Comparison of ENCODE assay signal across 9 mouse cellular contexts in the genomic region with DNA sequence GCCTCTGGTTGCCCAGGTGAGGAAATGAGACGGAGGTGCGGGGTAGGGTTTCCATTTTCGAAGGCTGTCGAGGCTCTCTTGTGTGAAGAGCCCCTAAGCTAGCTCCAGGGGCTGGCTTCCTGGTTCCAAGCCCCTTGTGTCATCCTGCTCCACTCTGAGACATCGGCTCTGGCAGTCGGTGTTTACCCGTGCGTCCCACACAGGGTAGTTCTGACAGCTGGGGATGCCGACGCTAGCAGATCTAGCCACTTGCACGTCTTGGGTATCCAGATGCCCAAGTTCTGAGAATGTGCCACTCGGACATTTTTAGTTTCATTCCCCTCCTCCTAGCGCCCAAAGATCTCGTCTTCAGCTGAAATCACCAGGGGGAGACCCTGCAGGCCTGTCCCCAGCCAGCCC. TPM values are rescaled to one million over a fixed set of nuclear protein-coding genes. Genes with fewer than 3 reads are reported as not detected.
A peak's percentile ranks its signal among the peaks of the same experiment; 100 is the strongest.
DNase-seq lines count a peak whose midpoint lies in the region; ATAC-seq lines count a peak whose summit lies in the region.
"Had no signal": no experiment of that assay in that cellular context is flagged by ENCODE, and none has a peak within 500 bp of the region (broad histone marks: within the 10 kb centered on the region; RNA-seq: fewer than 3 reads in every experiment).

No protein-coding gene starts in this region.

- H3K4me3 ChIP-seq in megakaryocyte, embryonic 14.5 days (replicated peaks) = peak overlapping the region; percentile 91
- H3K4me3 ChIP-seq in forebrain, embryonic 15.5 days = peak overlapping the region; percentile 88
- H3K4me3 ChIP-seq in liver, embryonic 12.5 days = peak overlapping the region; percentile 66; the same call in 1 of the 2 replicates
- 0 out of 2 replicates have a peak overlapping the region, but pooled peaks have one; percentile 55 for H3K4me3 ChIP-seq in stomach, embryonic 14.5 days (ENCODE audit: low read depth, low read length)

- H3K27me3 ChIP-seq in megakaryocyte, embryonic 14.5 days (replicated peaks) = peaks cover 57% of the 10 kb centered on the region
- peaks cover 30% of the 10 kb centered on the region for H3K27me3 ChIP-seq in forebrain, embryonic 15.5 days
- H3K27me3 ChIP-seq in liver, embryonic 12.5 days (replicated peaks) = peaks cover 82% of the 10 kb centered on the region
- H3K27me3 ChIP-seq in stomach, embryonic 14.5 days (ENCODE audit: control insufficient read depth, insufficient read depth, low read length) = peaks cover 27% of the 10 kb centered on the region

- peak overlapping the region; percentile 98 for H3K9ac ChIP-seq in forebrain, embryonic 15.5 days (replicated peaks)
- no peak overlapping the region for H3K9ac ChIP-seq in liver, embryonic 12.5 days
- no peak overlapping the region for H3K9ac ChIP-seq in stomach, embryonic 14.5 days (replicated peaks; ENCODE audit: low read depth, low read length)

- 25% methylated on average over 14 of the region's 14 CpGs for WGBS in forebrain, embryonic 15.5 days
- WGBS in liver, embryonic 12.5 days (ENCODE audit: insufficient replicate concordance) = 31% methylated on average over 14 of the region's 14 CpGs
- WGBS in stomach, embryonic 14.5 days = 42% methylated on average over 14 of the region's 14 CpGs

- H3K27ac ChIP-seq in forebrain, embryonic 15.5 days (replicated peaks) = peak overlapping the region; percentile 93
- no peak overlapping the region for H3K27ac ChIP-seq in liver, embryonic 12.5 days
- no peak overlapping the region for H3K27ac ChIP-seq in stomach, embryonic 14.5 days (ENCODE audit: low read length)

- peaks cover 31% of the 10 kb centered on the region for H3K4me1 ChIP-seq in megakaryocyte, embryonic 14.5 days
- peaks cover 36% of the 10 kb centered on the region for H3K4me1 ChIP-seq in forebrain, embryonic 15.5 days
- H3K4me1 ChIP-seq in liver, embryonic 12.5 days = peaks cover 36% of the 10 kb centered on the region
- peaks cover 7% of the 10 kb centered on the region; the same call in 1 of the 2 replicates for H3K4me1 ChIP-seq in stomach, embryonic 14.5 days (ENCODE audit: control insufficient read depth, insufficient read depth, low read length)

- no peak for DNase-seq in spleen, postnatal 14 days (ENCODE audit: low spot score in 2 of 2)
- no peak for DNase-seq in lung, postnatal 4 days

- peak overlapping the region; percentile 76 for H3K4me2 ChIP-seq in forebrain, embryonic 15.5 days (replicated peaks)
- H3K4me2 ChIP-seq in liver, embryonic 12.5 days = peak overlapping the region; percentile 100
- H3K4me2 ChIP-seq in stomach, embryonic 14.5 days (replicated peaks; ENCODE audit: low read depth, low read length) = peak overlapping the region; percentile 100

- no peaks in the 10 kb centered on the region for H3K9me3 ChIP-seq in megakaryocyte, embryonic 14.5 days
- H3K9me3 ChIP-seq in forebrain, embryonic 15.5 days = no peaks in the 10 kb centered on the region
- no peaks in the 10 kb centered on the region for H3K9me3 ChIP-seq in liver, embryonic 12.5 days (replicated peaks)
- H3K9me3 ChIP-seq in stomach, embryonic 14.5 days (ENCODE audit: control insufficient read depth, low read depth, low read length) = no peaks in the 10 kb centered on the region

- ATAC-seq in megakaryocyte, adult 5-6 weeks (ENCODE audit: poor library complexity, severe bottlenecking) = no peak
- peak; percentile 26 for ATAC-seq in forebrain, embryonic 15.5 days (replicated peaks)
- no peak for ATAC-seq in liver, embryonic 12.5 days
- no peak for ATAC-seq in stomach, embryonic 14.5 days (ENCODE audit: insufficient number of reproducible peaks, insufficient read depth, low FRiP score, low read depth)
- no peak for ATAC-seq in megakaryocyte progenitor cell, adult 5-6 weeks (replicated peaks; ENCODE audit: poor library complexity)

- H3K36me3 ChIP-seq in megakaryocyte, embryonic 14.5 days (replicated peaks; ENCODE audit: low read length) = no peaks in the 10 kb centered on the region
- H3K36me3 ChIP-seq in forebrain, embryonic 15.5 days = peaks cover 20% of the 10 kb centered on the region
- H3K36me3 ChIP-seq in liver, embryonic 12.5 days = no peaks in the 10 kb centered on the region
- no peaks in the 10 kb centered on the region for H3K36me3 ChIP-seq in stomach, embryonic 14.5 days (ENCODE audit: control insufficient read depth, insufficient read depth, low read length)

RNA-seq across cellular contexts. Expression of a gene that starts 1.0 kb away (rescaled TPM):
- 6.1 and 8.4 TPM in 2 replicates for polyA plus RNA-seq in megakaryocyte, embryonic 14.5 days (2012; ENCODE audit: insufficient read depth, low replicate concordance)
- 0.48 TPM in 1 of 2 replicates, not detected in the other for total RNA-seq in megakaryocyte, adult 5-6 weeks (2015)
- total RNA-seq in megakaryocyte, adult 5-6 weeks (2017) = not detected in 2 replicates
- polyA plus RNA-seq in forebrain, embryonic 15.5 days (2015; fragmentation: Nextera tagmentation; extraction: Ambion mirVana) = 123 and 127 TPM in 2 replicates
- 5.1 and 5.6 TPM in 2 replicates for polyA plus RNA-seq in liver, embryonic 12.5 days (2016; fragmentation: Nextera tagmentation; extraction: Ambion mirVana)
- 11.7 and 13.9 TPM in 2 replicates for polyA plus RNA-seq in stomach, embryonic 14.5 days (2014; fragmentation: Nextera tagmentation; extraction: Ambion mirVana)
- total RNA-seq in megakaryocyte progenitor cell, adult 5-6 weeks (2015) = not detected in 2 replicates
- total RNA-seq in megakaryocyte progenitor cell, adult 5-6 weeks (2017) = not detected in 2 replicates

RNA-seq across cellular contexts. Expression of a gene that starts 3.5 kb away (rescaled TPM):
- not detected in 2 replicates for polyA plus RNA-seq in megakaryocyte, embryonic 14.5 days (2012; ENCODE audit: insufficient read depth, low replicate concordance)
- total RNA-seq in megakaryocyte, adult 5-6 weeks (2015) = not detected in 2 replicates
- not detected in 2 replicates for total RNA-seq in megakaryocyte, adult 5-6 weeks (2017)
- polyA plus RNA-seq in forebrain, embryonic 15.5 days (2015; fragmentation: Nextera tagmentation; extraction: Ambion mirVana) = 0.19 and 0.31 TPM in 2 replicates
- not detected in 2 replicates for polyA plus RNA-seq in liver, embryonic 12.5 days (2016; fragmentation: Nextera tagmentation; extraction: Ambion mirVana)
- polyA plus RNA-seq in stomach, embryonic 14.5 days (2014; fragmentation: Nextera tagmentation; extraction: Ambion mirVana) = 0.15 TPM in 1 of 2 replicates, not detected in the other
- 0.20 TPM in 1 of 2 replicates, not detected in the other for total RNA-seq in megakaryocyte progenitor cell, adult 5-6 weeks (2015)
- total RNA-seq in megakaryocyte progenitor cell, adult 5-6 weeks (2017) = not detected in 2 replicates
- total RNA-seq: heart, postnatal 36 days had no signal

RNA-seq across cellular contexts. Expression of a gene that starts 11.8 kb away (rescaled TPM):
- 828 and 2,423 TPM in 2 replicates for polyA plus RNA-seq in megakaryocyte, embryonic 14.5 days (2012; ENCODE audit: insufficient read depth, low replicate concordance)
- total RNA-seq in megakaryocyte, adult 5-6 weeks (2015) = 122 and 129 TPM in 2 replicates
- 180 and 227 TPM in 2 replicates for total RNA-seq in megakaryocyte, adult 5-6 weeks (2017)
- polyA plus RNA-seq in forebrain, embryonic 15.5 days (2015; fragmentation: Nextera tagmentation; extraction: Ambion mirVana) = 37.6 and 39.5 TPM in 2 replicates
- 61.1 and 61.5 TPM in 2 replicates for polyA plus RNA-seq in liver, embryonic 12.5 days (2016; fragmentation: Nextera tagmentation; extraction: Ambion mirVana)
- polyA plus RNA-seq in stomach, embryonic 14.5 days (2014; fragmentation: Nextera tagmentation; extraction: Ambion mirVana) = 48.1 and 64.9 TPM in 2 replicates
- 46.7 and 49.6 TPM in 2 replicates for total RNA-seq in megakaryocyte progenitor cell, adult 5-6 weeks (2015)
- 71.0 and 73.0 TPM in 2 replicates for total RNA-seq in megakaryocyte progenitor cell, adult 5-6 weeks (2017)

RNA-seq across cellular contexts. Expression of a gene that starts 26.4 kb away (rescaled TPM):
- polyA plus RNA-seq in megakaryocyte, embryonic 14.5 days (2012; ENCODE audit: insufficient read depth, low replicate concordance) = 12.9 and 33.1 TPM in 2 replicates
- 24.0 and 25.4 TPM in 2 replicates for total RNA-seq in megakaryocyte, adult 5-6 weeks (2015)
- total RNA-seq in megakaryocyte, adult 5-6 weeks (2017) = 26.9 and 30.4 TPM in 2 replicates
- polyA plus RNA-seq in forebrain, embryonic 15.5 days (2015; fragmentation: Nextera tagmentation; extraction: Ambion mirVana) = 0.11 TPM in 2 replicates
- 0.04 and 0.05 TPM in 2 replicates for polyA plus RNA-seq in liver, embryonic 12.5 days (2016; fragmentation: Nextera tagmentation; extraction: Ambion mirVana)
- 0.07 TPM in 1 of 2 replicates, not detected in the other for polyA plus RNA-seq in stomach, embryonic 14.5 days (2014; fragmentation: Nextera tagmentation; extraction: Ambion mirVana)
- 18.2 and 28.4 TPM in 2 replicates for total RNA-seq in megakaryocyte progenitor cell, adult 5-6 weeks (2015)
- total RNA-seq in megakaryocyte progenitor cell, adult 5-6 weeks (2017) = 12.7 and 13.2 TPM in 2 replicates

RNA-seq across cellular contexts. Expression of a gene that starts 55.3 kb away (rescaled TPM):
- polyA plus RNA-seq in megakaryocyte, embryonic 14.5 days (2012; ENCODE audit: insufficient read depth, low replicate concordance) = 7.3 and 11.6 TPM in 2 replicates
- total RNA-seq in megakaryocyte, adult 5-6 weeks (2015) = 12.3 and 15.7 TPM in 2 replicates
- total RNA-seq in megakaryocyte, adult 5-6 weeks (2017) = 18.2 and 20.7 TPM in 2 replicates
- 40.6 and 44.5 TPM in 2 replicates for polyA plus RNA-seq in forebrain, embryonic 15.5 days (2015; fragmentation: Nextera tagmentation; extraction: Ambion mirVana)
- 22.1 and 23.3 TPM in 2 replicates for polyA plus RNA-seq in liver, embryonic 12.5 days (2016; fragmentation: Nextera tagmentation; extraction: Ambion mirVana)
- 37.1 and 42.9 TPM in 2 replicates for polyA plus RNA-seq in stomach, embryonic 14.5 days (2014; fragmentation: Nextera tagmentation; extraction: Ambion mirVana)
- total RNA-seq in megakaryocyte progenitor cell, adult 5-6 weeks (2015) = 12.4 and 16.1 TPM in 2 replicates
- 19.9 and 25.0 TPM in 2 replicates for total RNA-seq in megakaryocyte progenitor cell, adult 5-6 weeks (2017)

Comparison
In these comparisons a context has a peak if more than half of its experiments do, and no peak if none do; other contexts are left out.
1. RNA of a gene that starts 11.8 kb away (polyA plus RNA-seq): 828 to 2,423 TPM in megakaryocyte, embryonic 14.5 days; 61.1 to 61.5 TPM in liver, embryonic 12.5 days, 48.1 to 64.9 TPM in stomach, embryonic 14.5 days and 37.6 to 39.5 TPM in forebrain, embryonic 15.5 days; every median in the first group is over 10 times any median in the second.
2. Peak in every context shown above with its lines, with median percentiles within 50 percentile points of each other: H3K4me3 ChIP-seq and H3K4me2 ChIP-seq.